Mouse (Mus musculus) testis, adult 2 months (tissue): ENCODE data around the gene Gnaq.

Experiments
- CTCF ChIP-seq: fragments of 200-500 bp; IDR thresholded peaks from 2 replicates; pipeline ENCODE4 v1.5.1; 2012; ENCODE audit warnings: low read depth, mild to moderate bottlenecking, inconsistent platforms, low read length, moderate library complexity; ENCODE audit not compliant: control insufficient read depth, insufficient read depth, insufficient replicate concordance
- POLR2A ChIP-seq: fragments of 200-500 bp; IDR thresholded peaks from 2 replicates; pipeline ENCODE4 v1.6.1; 2012; ENCODE audit warnings: low read depth, mild to moderate bottlenecking, inconsistent platforms, low read length, moderate library complexity; ENCODE audit not compliant: control insufficient read depth

DNA sequence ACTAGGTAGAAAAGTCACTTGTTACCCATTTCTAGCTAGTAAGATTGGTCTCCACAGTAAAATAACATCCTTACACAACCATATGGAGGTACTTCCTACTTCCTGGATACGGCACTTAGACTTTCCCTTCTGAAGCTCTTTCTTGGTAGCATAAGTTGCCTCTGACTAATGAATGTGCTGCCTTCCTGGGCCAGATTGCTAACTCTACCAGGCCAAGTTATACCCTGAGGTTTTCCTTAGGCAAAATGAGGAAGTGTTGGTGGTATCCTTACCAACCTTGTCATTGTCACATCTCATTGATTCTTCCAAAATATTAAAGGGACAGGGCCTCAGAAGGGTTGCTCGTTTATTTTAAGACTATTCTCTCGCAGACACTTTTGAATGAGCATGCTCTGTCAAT, 22.0 kb upstream of the Gnaq start:
- TF ChIP-seq CTCF (no peak), POLR2A (no peak)
